Mouse (Mus musculus) lung, embryonic 15.5 days (tissue): ENCODE data around the gene Chad. TPM values are rescaled to one million over a fixed set of nuclear protein-coding genes. Genes with fewer than 3 reads are reported as not detected.
A peak's percentile ranks its signal among the peaks of the same experiment; 100 is the strongest.

Source experiments
- ATAC-seq: fragments of 200-750 bp; cut with Nextera tagmentation; 2 replicates; pipeline ENCODE4 v1.8.0; 2017; ENCODE audit warnings: moderate number of reproducible peaks, borderline replicate concordance; ENCODE audit not compliant: low FRiP score, low TSS enrichment; ENCODE audit errors: extremely low read depth
- H3K27ac ChIP-seq: fragments of 300-500 bp; sonication (generic); 2 replicates; pipeline ENCODE4 v1.5.1; 2015; ENCODE audit warnings: moderate library complexity, mild to moderate bottlenecking, inconsistent platforms
- H3K27me3 ChIP-seq: fragments of 300-500 bp; sonication (generic); 2 replicates; pipeline ENCODE4 v1.6.1; 2015; ENCODE audit warnings: inconsistent platforms
- H3K36me3 ChIP-seq: fragments of 300-500 bp; sonication (generic); 2 replicates; pipeline ENCODE4 v1.6.1; 2015; ENCODE audit warnings: inconsistent platforms
- H3K4me1 ChIP-seq: fragments of 300-500 bp; sonication (generic); 2 replicates; pipeline ENCODE4 v1.6.1; 2015; ENCODE audit warnings: inconsistent platforms
- H3K4me2 ChIP-seq: fragments of 300-500 bp; sonication (generic); 2 replicates; pipeline ENCODE4 v1.6.1; 2015; ENCODE audit warnings: inconsistent platforms, mild to moderate bottlenecking, moderate library complexity
- H3K4me3 ChIP-seq: fragments of 300-500 bp; sonication (generic); 2 replicates; pipeline ENCODE4 v1.5.1; 2015; ENCODE audit warnings: mild to moderate bottlenecking, inconsistent platforms
- H3K9ac ChIP-seq: fragments of 300-500 bp; sonication (generic); 2 replicates; pipeline ENCODE4 v1.6.1; 2015; ENCODE audit warnings: inconsistent platforms
- H3K9me3 ChIP-seq: fragments of 300-500 bp; sonication (generic); 2 replicates; pipeline ENCODE4 v1.6.1; 2016; ENCODE audit warnings: inconsistent platforms
- WGBS: fragments of 180-500 bp; shearing (Covaris S2); methylation state at CpG from one replicate; pipeline ENCODE4 v1.1.7; 2015; 5-methylcytosine and 5-hydroxymethylcytosine counted together
- polyA plus RNA-seq: library from polyadenylated mRNA; unstranded; fragments of >200 nt; fragmentation: Nextera tagmentation; extraction: Ambion mirVana; gene quantifications from 2 replicates; pipeline ENCODE4 v1.2.1, GENCODE M21; 2015

Chad gene
- polyA plus RNA-seq, 1 experiment from 2014 or later, result 2.7 TPM

GRCm38 (mm10) chr11:94546381-94546780 is 18.5 kb upstream of the Chad start:
- no peak for ATAC-seq

GRCm38 (mm10) chr11:94547271-94547670 is 17.6 kb upstream of the Chad start:
- ATAC-seq, result no peak
- H3K9me3 ChIP-seq, result no peaks in the 10 kb centered on the region

More at GRCm38 (mm10) chr11:94546381-94546780, 18.5 kb upstream of the Chad start:
- no peak overlapping the region for H3K4me2 ChIP-seq
- no peaks in the 10 kb centered on the region for H3K9me3 ChIP-seq
- WGBS, result 95% methylated on average over 5 of the region's 5 CpGs
- H3K27ac ChIP-seq, result no peak overlapping the region
- no peak overlapping the region for H3K9ac ChIP-seq
- H3K36me3 ChIP-seq, result no peaks in the 10 kb centered on the region
- H3K4me3 ChIP-seq, result no peak overlapping the region
- H3K27me3 ChIP-seq, result no peaks in the 10 kb centered on the region
- H3K4me1 ChIP-seq, result peaks cover 27% of the 10 kb centered on the region

GRCm38 (mm10) chr11:94548041-94548784 is 16.6 kb upstream of the Chad start:
- H3K36me3 ChIP-seq, result no peaks in the 10 kb centered on the region
- H3K9ac ChIP-seq, result peak overlapping the region; percentile 66
- no peaks in the 10 kb centered on the region for H3K9me3 ChIP-seq
- 11% methylated on average over 24 of the region's 24 CpGs for WGBS
- peak overlapping the region; percentile 91; the same call in 1 of the 2 replicates for H3K27ac ChIP-seq
- H3K4me3 ChIP-seq, result peak overlapping the region; percentile 72
- H3K27me3 ChIP-seq, result no peaks in the 10 kb centered on the region
- ATAC-seq, result peak; percentile 16
- H3K4me2 ChIP-seq, result peak overlapping the region; percentile 89
- peaks cover 27% of the 10 kb centered on the region for H3K4me1 ChIP-seq

More at GRCm38 (mm10) chr11:94547271-94547670, 17.6 kb upstream of the Chad start:
- Histone ChIP-seq H3K9ac (no peak overlapping the region), H3K4me1 (peaks cover 27% of the 10 kb centered on the region), H3K4me2 (no peak overlapping the region), H3K27ac (no peak overlapping the region), H3K36me3 (no peaks in the 10 kb centered on the region), H3K4me3 (no peak overlapping the region), H3K27me3 (no peaks in the 10 kb centered on the region)
- WGBS, result 94% methylated on average over 6 of the region's 6 CpGs

- Histone ChIP-seq H3K4me1 (peaks cover 23% of the 10 kb centered on the region), H3K27me3 (no peaks in the 10 kb centered on the region), H3K9me3 (no peaks in the 10 kb centered on the region), H3K36me3 (no peaks in the 10 kb centered on the region), H3K27ac (peak within 1 kb of the TSS; percentile 91), H3K4me3 (peak within 1 kb of the TSS; percentile 72), H3K9ac (peak within 1 kb of the TSS; percentile 66), H3K4me2 (peak within 1 kb of the TSS; percentile 89)
- 4% methylated on average over 49 of the region's 49 CpGs for WGBS
- ATAC-seq, result peak; percentile 90
Measured at GRCm38 (mm10) chr11:94548888-94549690, 15.8 kb upstream of the Chad start, which contains the start of gene Rsad1. Gene Rsad1 (minus strand): TSS chr11:94549255.

- H3K4me3 ChIP-seq, result no peak overlapping the region
- peak overlapping the region; percentile 91; the same call in 1 of the 2 replicates for H3K27ac ChIP-seq
- H3K9me3 ChIP-seq, result no peaks in the 10 kb centered on the region
- H3K4me2 ChIP-seq, result peak overlapping the region; percentile 89; the same call in 1 of the 2 replicates
- H3K4me1 ChIP-seq, result peaks cover 23% of the 10 kb centered on the region
- no peak overlapping the region for H3K9ac ChIP-seq
- WGBS, result 51% methylated on average over 10 of the region's 10 CpGs
- H3K27me3 ChIP-seq, result no peaks in the 10 kb centered on the region
- no peak for ATAC-seq
- H3K36me3 ChIP-seq, result no peaks in the 10 kb centered on the region
Measured at GRCm38 (mm10) chr11:94549691-94550441, 15.0 kb upstream of the Chad start.

GRCm38 (mm10) chr11:94550442-94550744 is 14.5 kb upstream of the Chad start:
- no peaks in the 10 kb centered on the region for H3K36me3 ChIP-seq
- ATAC-seq, result no peak
- no peaks in the 10 kb centered on the region for H3K27me3 ChIP-seq
- H3K4me3 ChIP-seq, result no peak overlapping the region
- H3K4me2 ChIP-seq, result no peak overlapping the region
- no peaks in the 10 kb centered on the region for H3K9me3 ChIP-seq
- H3K9ac ChIP-seq, result no peak overlapping the region
- 85% methylated on average over 5 of the region's 5 CpGs for WGBS
- H3K4me1 ChIP-seq, result peaks cover 23% of the 10 kb centered on the region
- peak overlapping the region; percentile 34; the same call in 1 of the 2 replicates for H3K27ac ChIP-seq

- Histone ChIP-seq H3K4me3 (no peak overlapping the region), H3K9me3 (no peaks in the 10 kb centered on the region), H3K36me3 (no peaks in the 10 kb centered on the region; the same call in 1 of the 2 replicates), H3K4me1 (no peaks in the 10 kb centered on the region), H3K9ac (no peak overlapping the region), H3K27ac (no peak overlapping the region), H3K27me3 (no peaks in the 10 kb centered on the region), H3K4me2 (no peak overlapping the region)
- no peak; the same call in 1 of the 2 replicates for ATAC-seq
- 59% methylated on average over 3 of the region's 3 CpGs for WGBS
Measured at GRCm38 (mm10) chr11:94558226-94558625, 6.6 kb upstream of the Chad start.

GRCm38 (mm10) chr11:94563383-94563782 is 1.5 kb upstream of the Chad start:
- H3K4me2 ChIP-seq, result no peak overlapping the region
- peaks cover 16% of the 10 kb centered on the region for H3K4me1 ChIP-seq
- WGBS, result 92% methylated on average over 5 of the region's 5 CpGs
- peaks cover 8% of the 10 kb centered on the region; the same call in 1 of the 2 replicates for H3K27me3 ChIP-seq
- no peak for ATAC-seq
- H3K27ac ChIP-seq, result no peak overlapping the region
- H3K9ac ChIP-seq, result no peak overlapping the region
- H3K36me3 ChIP-seq, result no peaks in the 10 kb centered on the region; the same call in 1 of the 2 replicates
- H3K9me3 ChIP-seq, result no peaks in the 10 kb centered on the region
- no peak overlapping the region for H3K4me3 ChIP-seq

GRCm38 (mm10) chr11:94563821-94564220 is 1.0 kb upstream of the Chad start:
- Histone ChIP-seq H3K9me3 (no peaks in the 10 kb centered on the region), H3K27ac (no peak overlapping the region), H3K4me3 (no peak overlapping the region), H3K9ac (peak overlapping the region; percentile 19; the same call in 1 of the 2 replicates), H3K27me3 (peaks cover 8% of the 10 kb centered on the region; the same call in 1 of the 2 replicates), H3K4me2 (peak overlapping the region; percentile 53; the same call in 1 of the 2 replicates), H3K4me1 (peaks cover 16% of the 10 kb centered on the region), H3K36me3 (peaks cover under 1% of the 10 kb centered on the region; the same call in 1 of the 2 replicates)
- peak; percentile 36; the same call in 1 of the 2 replicates for ATAC-seq
- 40% methylated on average over 5 of the region's 5 CpGs for WGBS

GRCm38 (mm10) chr11:94565151-94565479 is 268 bp downstream of the Chad start:
- Histone ChIP-seq H3K36me3 (peaks cover 9% of the 10 kb centered on the region; the same call in 1 of the 2 replicates), H3K4me2 (peak overlapping the region; percentile 53), H3K4me3 (peak overlapping the region; percentile 14), H3K4me1 (peaks cover 16% of the 10 kb centered on the region), H3K27ac (no peak overlapping the region), H3K9me3 (no peaks in the 10 kb centered on the region), H3K9ac (no peak overlapping the region), H3K27me3 (peaks cover 8% of the 10 kb centered on the region; the same call in 1 of the 2 replicates)
- WGBS, result 23% methylated on average over 16 of the region's 16 CpGs
- ATAC-seq, result no peak

- no peak for ATAC-seq
- Histone ChIP-seq H3K9me3 (no peaks in the 10 kb centered on the region), H3K4me3 (no peak overlapping the region), H3K4me1 (peaks cover 16% of the 10 kb centered on the region), H3K27me3 (peaks cover 8% of the 10 kb centered on the region; the same call in 1 of the 2 replicates), H3K36me3 (peaks cover 9% of the 10 kb centered on the region; the same call in 1 of the 2 replicates), H3K4me2 (no peak overlapping the region), H3K9ac (no peak overlapping the region), H3K27ac (no peak overlapping the region)
- WGBS, result 61% methylated on average over 6 of the region's 6 CpGs
Measured at GRCm38 (mm10) chr11:94566534-94566933, 1.7 kb downstream of the Chad start.
